Mouse (Mus musculus) CH12.LX (cell line): ENCODE results near the gene Nek6.

Source experiments
- CTCF ChIP-seq, 2 experiments: IDR thresholded peaks in 1 of 2; conservative IDR thresholded peaks in 1 of 2; 2 replicates each; pipeline ENCODE4 v1.5.1; 2011 to 2012; ENCODE audit warnings: low read depth in 2 of 2, low read length in 2 of 2, improper control_type of control experiment in 1 of 2, inconsistent platforms in 1 of 2, mild to moderate bottlenecking in 1 of 2, moderate library complexity in 1 of 2
- EP300 ChIP-seq: IDR thresholded peaks from 2 replicates; pipeline ENCODE4 v1.6.1; 2011; ENCODE audit warnings: low read length, improper control_type of control experiment
- MEF2A ChIP-seq: IDR thresholded peaks from 2 replicates; pipeline ENCODE4 v1.6.1; 2014; ENCODE audit warnings: low read depth, mild to moderate bottlenecking, inconsistent platforms, low read length, improper control_type of control experiment, borderline replicate concordance
- MYC ChIP-seq: IDR thresholded peaks from 2 replicates; pipeline ENCODE4 v1.6.1; 2011; ENCODE audit warnings: low read depth, mild to moderate bottlenecking, improper control_type of control experiment, low read length
- POLR2A ChIP-seq: IDR thresholded peaks from 2 replicates; pipeline ENCODE4 v1.6.1; 2011; ENCODE audit warnings: low read depth, mild to moderate bottlenecking, improper control_type of control experiment, low read length
- RCOR1 ChIP-seq: conservative IDR thresholded peaks from 2 replicates; pipeline ENCODE4 v1.6.1; 2012; ENCODE audit warnings: low read depth, mild to moderate bottlenecking, inconsistent platforms, low read length, improper control_type of control experiment
- ZKSCAN1 ChIP-seq: IDR thresholded peaks from 2 replicates; pipeline ENCODE4 v1.6.1; 2012; ENCODE audit warnings: low read depth, inconsistent platforms, low read length, improper control_type of control experiment, borderline replicate concordance
- ZMIZ1 ChIP-seq: IDR thresholded peaks from 2 replicates; pipeline ENCODE4 v1.6.1; 2012; ENCODE audit warnings: low read depth, mild to moderate bottlenecking, inconsistent platforms, low read length, improper control_type of control experiment

DNA sequence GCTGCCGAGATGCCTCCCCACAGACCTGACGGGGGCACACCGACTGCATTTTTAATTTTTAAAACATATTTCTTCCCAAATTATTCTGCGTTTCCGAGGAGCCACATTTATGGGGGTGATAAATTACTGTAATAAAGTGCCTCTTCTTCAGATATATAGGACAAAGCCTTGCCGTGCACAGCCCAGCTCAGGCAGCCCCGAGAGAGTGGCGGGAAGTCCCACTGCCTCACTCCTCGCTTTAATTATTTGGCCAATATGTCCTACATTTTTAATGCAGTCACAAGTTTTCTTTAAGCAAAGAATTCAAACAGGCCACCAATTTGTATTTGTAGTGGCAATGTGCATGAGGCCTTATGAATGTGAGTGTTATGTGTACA, 34.0 kb upstream of the Nek6 start:
- TF ChIP-seq CTCF (conservative IDR thresholded peaks at IDR 0.05 in 1 of 2, IDR thresholded peaks at IDR 0.05 in 1 of 2; ENCODE audit: low read depth in 2 of 2, low read length in 2 of 2) (no peak), ZKSCAN1 (no peak), EP300 (no peak), MEF2A (no peak), POLR2A (no peak), MYC (no peak), ZMIZ1 (no peak), RCOR1 (no peak)
